Mouse (Mus musculus): ENCODE results near the gene Emg1.
A peak's percentile ranks its signal among the peaks of the same experiment; 100 is the strongest.

Emg1 gene

GRCm38 (mm10) chr6:124711824-124712782, at the start of gene Emg1, which contains the start of gene Phb2:
Gene Emg1, minus strand, starts transcription at chr6:124712178.
Gene Phb2, plus strand, starts transcription at chr6:124712336.
- DNase-seq: peak; percentile 99

DNA sequence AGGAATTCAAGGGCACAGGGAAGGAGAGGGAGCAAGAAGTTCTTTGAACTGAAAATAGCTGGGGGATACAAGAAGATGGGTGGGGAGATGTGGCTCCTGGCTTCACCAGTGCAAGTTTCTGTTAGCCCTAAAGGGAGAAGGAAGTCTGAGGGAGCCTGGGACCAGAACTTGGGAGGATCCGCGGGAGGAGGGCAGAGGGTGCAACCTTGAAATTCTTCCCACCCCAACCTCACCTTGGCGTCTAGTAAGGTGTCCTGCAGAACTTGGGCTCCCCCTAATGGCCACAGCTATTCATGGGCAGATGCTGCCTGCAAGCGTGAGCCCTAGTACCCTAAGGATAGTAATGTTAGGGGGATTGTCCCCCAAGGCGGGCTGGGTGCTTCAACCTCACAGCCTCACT, 47.3 kb upstream of the Emg1 start:
- DNase-seq: peak; percentile 89

GRCm38 (mm10) chr6:124758849-124759232, 46.9 kb upstream of the Emg1 start:
- DNase-seq: no peak

DNA sequence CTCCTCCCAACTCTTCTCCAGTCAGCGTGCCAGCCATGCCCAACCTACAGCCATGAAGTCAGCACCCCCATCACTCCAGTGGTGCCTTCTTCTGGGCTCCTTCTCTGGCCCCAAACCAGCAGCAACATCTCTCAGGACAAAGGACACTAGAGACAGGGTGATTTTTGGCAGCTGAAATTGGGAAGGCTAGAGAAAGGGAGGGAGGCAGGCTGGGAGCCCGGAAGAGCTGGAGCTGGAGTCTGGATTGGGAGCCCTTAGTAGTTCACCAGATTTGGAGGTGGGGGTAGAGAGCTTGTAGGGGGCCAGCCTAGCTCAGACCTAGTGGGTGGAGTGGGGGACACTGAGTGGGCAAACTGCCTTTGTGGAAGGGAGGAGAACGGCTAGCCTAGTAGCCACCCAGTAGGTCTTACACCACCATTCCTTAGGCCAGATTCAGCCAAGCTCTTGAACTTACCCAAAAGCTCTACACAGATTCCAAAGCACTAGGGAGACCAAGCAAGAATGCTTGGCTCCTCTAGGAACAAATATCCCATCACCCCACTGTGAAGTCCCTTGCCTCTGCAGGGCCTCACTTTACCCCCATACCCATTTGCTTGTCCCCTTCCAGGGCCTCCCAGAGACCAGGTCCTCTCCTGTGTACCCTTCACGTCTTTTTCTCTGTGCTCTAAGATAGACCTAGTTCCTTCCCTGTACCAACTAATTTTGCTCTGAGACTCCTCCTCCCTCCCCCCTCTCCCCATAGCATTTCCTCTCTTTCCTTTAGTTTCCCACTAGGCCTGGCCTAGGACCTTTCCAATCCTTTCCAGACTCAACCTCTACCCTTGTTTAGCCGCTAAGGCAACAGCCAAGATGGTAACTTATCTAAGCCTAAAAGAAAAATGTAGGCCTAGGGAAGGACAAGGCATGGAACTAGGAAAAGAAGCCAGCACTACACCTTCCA, 46.2 kb upstream of the Emg1 start:
- DNase-seq: peak; percentile 65

DNA sequence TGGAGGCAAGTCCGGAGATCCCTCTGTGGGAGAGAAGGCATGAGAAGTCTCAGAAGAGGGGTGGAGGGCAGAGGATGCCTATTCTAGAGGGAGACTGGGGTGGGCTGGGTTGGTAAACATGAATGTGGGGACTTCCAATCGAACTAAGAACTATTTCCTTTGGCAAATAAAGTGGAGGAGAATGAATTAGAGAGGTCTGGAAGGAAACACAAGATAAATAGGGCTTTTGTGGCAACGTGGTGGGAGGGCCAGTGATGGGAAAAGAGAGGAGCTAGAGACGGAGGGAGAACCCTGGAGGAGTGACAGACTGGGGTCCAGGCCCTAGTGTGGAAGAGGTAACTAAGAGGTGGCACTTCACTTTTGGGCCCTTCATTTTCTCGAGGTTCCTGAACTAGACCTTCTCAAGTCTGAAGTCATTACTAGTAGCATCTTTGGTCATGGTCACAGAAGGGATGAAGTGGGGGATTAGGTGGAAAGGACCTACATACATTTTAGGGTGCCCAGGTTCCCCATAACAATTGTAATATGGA, 45.4 kb upstream of the Emg1 start:
- no peak for DNase-seq

DNA sequence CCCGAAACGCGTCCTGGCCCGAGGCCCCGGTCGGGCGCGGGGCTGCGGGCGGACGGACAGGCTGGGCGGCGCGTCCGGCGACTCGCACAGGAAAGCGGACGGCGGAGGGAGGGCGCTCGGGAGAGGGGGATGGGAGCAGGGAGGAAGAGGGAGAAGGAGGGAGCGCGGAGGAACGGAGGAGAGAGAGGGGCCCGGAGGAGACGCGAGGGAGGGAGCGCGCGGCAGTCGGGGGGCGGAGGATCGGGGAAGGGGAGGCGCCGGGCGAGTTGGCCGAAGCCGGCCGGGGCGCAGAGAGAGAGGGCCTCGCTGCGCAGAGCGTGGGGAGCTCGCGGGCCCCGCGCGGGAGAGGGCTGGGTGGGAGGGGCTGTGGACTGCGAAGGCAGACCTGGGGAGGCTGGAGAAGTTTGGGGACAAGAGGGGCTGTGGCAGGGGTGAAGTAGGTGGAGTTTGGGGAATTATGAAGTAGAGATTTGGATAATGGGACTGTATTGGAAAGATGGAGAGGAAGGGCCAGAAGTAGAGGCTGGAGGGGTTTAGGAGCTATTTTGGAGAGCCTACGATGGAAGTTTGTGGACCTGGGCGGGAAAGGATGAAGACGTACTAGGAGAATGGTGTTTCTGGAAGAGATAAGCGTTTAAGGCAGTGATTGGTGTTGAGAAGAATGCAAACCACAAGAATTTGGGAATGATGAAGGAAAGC, 44.8 kb upstream of the Emg1 start:
- peak; percentile 91 for DNase-seq

- peak; percentile 78 for DNase-seq
Measured at GRCm38 (mm10) chr6:124755831-124756595, 44.0 kb upstream of the Emg1 start, which contains the start of the genes Gm45234 and Atn1. Gene Gm45234, minus strand, starts transcription at chr6:124756021. Gene Atn1, minus strand, starts transcription at chr6:124756524.

- no peak for DNase-seq
Measured at GRCm38 (mm10) chr6:124755306-124755705, 43.3 kb upstream of the Emg1 start.

DNA sequence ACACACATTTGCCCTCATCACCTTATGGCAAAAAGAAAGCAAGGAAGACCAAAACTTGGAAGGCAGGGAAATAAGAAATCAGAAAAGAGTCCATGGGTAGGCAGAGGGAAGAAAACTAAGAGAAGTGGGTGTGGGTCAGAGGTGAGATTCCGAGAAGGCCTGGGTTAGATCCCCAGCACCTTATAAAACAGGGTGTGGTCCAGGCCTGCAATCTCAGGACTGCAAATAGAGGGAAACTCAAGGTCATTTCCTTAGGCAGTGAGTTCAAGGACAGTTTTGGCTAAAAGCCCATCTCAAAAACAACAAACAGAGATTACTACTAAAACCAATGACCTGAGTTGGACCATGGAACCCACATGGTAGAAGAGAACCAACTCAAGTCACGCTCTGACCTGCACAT, 41.9 kb upstream of the Emg1 start:
- DNase-seq: no peak

DNA sequence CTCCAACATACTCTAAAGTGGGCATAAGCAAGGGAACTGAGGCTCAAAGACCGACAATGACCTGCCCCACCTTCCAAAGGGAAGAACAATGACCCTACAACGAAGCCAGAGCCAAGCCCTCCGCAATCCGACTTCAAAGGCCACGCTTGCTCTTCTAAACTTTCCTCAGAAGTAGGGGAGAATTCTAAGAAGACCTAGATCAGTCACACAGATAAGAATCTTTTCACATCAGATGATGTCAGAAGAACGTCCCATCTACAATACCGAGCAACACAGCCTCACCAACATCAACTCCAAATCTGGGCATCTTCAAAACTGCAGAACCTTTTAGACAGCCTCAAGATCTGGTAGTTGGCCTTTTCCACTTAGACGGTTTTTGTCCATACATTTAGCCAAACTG, 38.4 kb upstream of the Emg1 start:
- no peak for DNase-seq

- DNase-seq: no peak
Measured at GRCm38 (mm10) chr6:124746654-124747632, 35.0 kb upstream of the Emg1 start.

DNA sequence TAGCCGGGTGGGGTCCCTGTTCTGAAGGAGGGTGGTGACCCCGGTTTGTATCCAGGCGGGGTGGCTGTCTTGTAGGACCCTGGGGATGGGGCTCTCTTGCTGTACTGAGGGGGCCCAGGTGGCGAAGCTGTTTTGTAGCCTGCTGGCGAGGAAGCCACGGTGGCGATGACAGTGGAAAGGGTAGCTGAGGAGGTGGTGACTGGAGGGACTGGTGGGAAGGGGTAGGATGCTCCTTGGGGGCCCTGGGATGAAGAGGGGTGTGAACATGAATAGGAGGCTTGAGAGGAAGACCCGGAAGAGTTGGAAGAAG, 34.3 kb upstream of the Emg1 start:
- no peak for DNase-seq

GRCm38 (mm10) chr6:124745490-124746295, 33.7 kb upstream of the Emg1 start:
- DNase-seq: peak; percentile 98

DNA sequence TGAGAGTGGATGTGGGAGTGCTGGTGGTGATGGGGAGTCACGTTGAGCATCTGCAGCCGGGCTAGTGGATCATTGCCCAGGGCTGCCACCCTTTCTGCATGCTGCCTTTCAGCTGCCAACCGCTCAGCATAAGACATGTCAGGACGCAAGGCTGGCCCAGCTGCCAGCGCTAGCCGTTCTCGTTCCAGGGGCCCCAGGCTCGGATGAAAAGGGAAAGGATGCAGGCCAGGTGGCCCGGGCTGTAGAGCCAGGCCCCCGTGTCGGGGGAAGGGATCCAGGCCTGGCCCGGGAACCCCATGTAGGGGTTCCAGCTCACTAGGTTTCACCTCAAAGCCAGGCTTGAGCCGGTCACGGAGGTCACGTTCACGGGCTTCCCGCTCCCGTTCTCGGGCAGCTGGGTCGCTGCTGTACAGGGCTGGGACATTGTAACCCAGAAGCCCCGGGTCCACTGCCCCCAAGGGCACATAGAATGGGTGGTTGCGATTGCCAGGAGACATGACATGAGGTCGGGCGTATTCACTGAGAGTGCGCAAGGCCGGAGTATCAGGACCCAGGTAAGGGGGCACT, 32.9 kb upstream of the Emg1 start:
- DNase-seq: no peak

DNA sequence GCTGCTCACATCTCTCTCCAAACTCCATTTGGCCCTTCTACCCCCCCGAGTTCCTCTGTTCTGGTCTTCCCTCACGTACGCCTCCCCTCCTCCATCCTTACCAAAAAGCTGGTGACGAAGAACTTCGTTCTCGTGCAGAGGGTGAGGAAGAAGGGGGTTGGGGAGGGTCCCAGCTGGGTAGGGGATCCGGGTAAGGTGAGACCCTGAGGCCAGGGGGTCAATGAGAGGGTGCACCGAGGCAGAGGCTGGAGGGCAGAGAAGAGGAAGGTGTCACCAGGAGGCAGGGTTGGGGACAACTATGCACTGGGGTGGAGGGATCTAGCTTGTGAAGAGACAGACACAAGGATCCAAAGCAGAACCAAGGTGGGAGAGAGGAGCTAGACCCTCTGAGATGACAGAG, 31.7 kb upstream of the Emg1 start:
- no peak for DNase-seq

- DNase-seq: no peak
Measured at GRCm38 (mm10) chr6:124742839-124743514, 31.0 kb upstream of the Emg1 start.

- DNase-seq: no peak
Measured at GRCm38 (mm10) chr6:124741842-124742241, 29.9 kb upstream of the Emg1 start.

GRCm38 (mm10) chr6:124740888-124741761, 29.1 kb upstream of the Emg1 start, which contains the start of gene Grcc10:
Gene Grcc10, minus strand, starts transcription at chr6:124741374.
- peak; percentile 98 for DNase-seq

All from retina, postnatal 1 day (tissue).